Mouse (Mus musculus) hindbrain, embryonic 16.5 days (tissue): ENCODE measurements around the gene Platr17. TPM values are rescaled to one million over a fixed set of nuclear protein-coding genes. Genes with fewer than 3 reads are reported as not detected.
"Not testable (repeated sequence)": the region's sequence is repeated elsewhere in the genome, so short reads cannot be mapped to it uniquely, and the experiment has no call there.

Experiments
- ATAC-seq: fragments of 200-750 bp; cut with Nextera tagmentation; 2 replicates; pipeline ENCODE4 v1.8.0; 2017; ENCODE audit warnings: moderate TSS enrichment, moderate library complexity
- H3K27ac ChIP-seq: fragments of 300-500 bp; sonication (generic); 2 replicates; pipeline ENCODE4 v1.5.1; 2014; ENCODE audit warnings: low read depth, mild to moderate bottlenecking, control low read depth, low read length, moderate library complexity
- H3K27me3 ChIP-seq: fragments of 300-500 bp; sonication (generic); replicated peaks from 2 replicates; pipeline ENCODE4 v1.6.1; 2014; ENCODE audit warnings: low read length; ENCODE audit not compliant: control insufficient read depth, insufficient read depth
- H3K36me3 ChIP-seq: fragments of 300-500 bp; sonication (generic); 2 replicates; pipeline ENCODE4 v1.6.1; 2014; ENCODE audit warnings: mild to moderate bottlenecking, low read length, moderate library complexity, mixed read lengths; ENCODE audit not compliant: control insufficient read depth, insufficient read depth
- H3K4me1 ChIP-seq: fragments of 300-500 bp; sonication (generic); 2 replicates; pipeline ENCODE4 v1.6.1; 2014; ENCODE audit warnings: low read depth, low read length; ENCODE audit not compliant: control insufficient read depth, insufficient read depth
- H3K4me2 ChIP-seq: fragments of 300-500 bp; sonication (generic); 2 replicates; pipeline ENCODE4 v1.6.1; 2014; ENCODE audit warnings: mild to moderate bottlenecking, low read length, control low read depth, moderate library complexity
- H3K4me3 ChIP-seq: fragments of 300-500 bp; sonication (generic); 2 replicates; pipeline ENCODE4 v1.5.1; 2014; ENCODE audit warnings: mild to moderate bottlenecking, low read length, control low read depth, moderate library complexity
- H3K9ac ChIP-seq: fragments of 300-500 bp; sonication (generic); 2 replicates; pipeline ENCODE4 v1.6.1; 2014; ENCODE audit warnings: low read depth, mild to moderate bottlenecking, control low read depth, low read length, moderate library complexity
- H3K9me3 ChIP-seq: fragments of 300-500 bp; sonication (generic); 2 replicates; pipeline ENCODE4 v1.6.1; 2014; ENCODE audit warnings: mild to moderate bottlenecking, low read length, moderate library complexity; ENCODE audit not compliant: control insufficient read depth
- WGBS: fragments of 180-500 bp; shearing (Covaris S2); extraction: QIAGEN DNeasy Blood & Tissue Kit; methylation state at CpG from one replicate; pipeline ENCODE4 v1.1.7; 2014; 5-methylcytosine and 5-hydroxymethylcytosine counted together
- polyA plus RNA-seq: library from polyadenylated mRNA; unstranded; fragments of >200 nt; fragmentation: Nextera tagmentation; extraction: Ambion mirVana; gene quantifications from 2 replicates; pipeline ENCODE4 v1.2.1, GENCODE M21; 2015

Gene Platr17
- polyA plus RNA-seq, 1 experiment from 2014 or later: 0.46 TPM

DNA sequence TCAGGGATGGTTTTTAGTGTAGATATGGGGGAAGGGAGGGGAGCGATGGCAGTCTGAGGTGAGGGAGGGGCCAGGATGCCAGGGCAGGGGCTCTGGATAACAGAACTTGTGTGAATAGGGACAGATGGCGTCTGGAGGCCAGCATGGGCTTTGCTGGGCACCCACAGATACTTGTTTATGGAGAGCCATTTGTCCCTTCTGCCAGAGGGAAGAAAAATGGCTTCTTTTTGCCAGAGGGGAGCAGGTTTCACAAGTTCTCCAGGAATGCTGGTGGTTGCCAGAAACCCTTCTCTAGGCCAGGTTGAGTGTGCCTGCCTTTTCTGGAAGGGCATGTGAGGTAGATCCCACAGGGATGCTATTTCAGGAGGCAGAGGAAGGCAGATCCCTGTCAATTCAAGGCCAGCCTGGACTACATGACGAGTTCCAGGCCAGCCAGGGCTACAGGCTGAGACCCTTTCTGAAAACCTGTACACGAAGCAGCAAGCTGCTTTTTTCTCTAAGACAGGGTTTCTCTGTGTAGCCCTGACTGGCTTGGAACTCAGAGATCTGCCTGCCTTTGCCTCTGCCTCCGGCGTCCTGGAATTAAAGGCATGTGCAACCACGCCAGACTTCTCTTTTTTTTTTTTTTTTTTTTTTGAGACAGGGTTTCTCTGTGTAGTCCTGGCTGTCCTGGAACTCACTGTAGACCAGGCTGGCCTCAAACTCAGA, 4.5 kb upstream of the Platr17 start:
- no peak for ATAC-seq
- Histone ChIP-seq H3K27ac (no peak overlapping the region), H3K4me3 (no peak overlapping the region), H3K4me1 (no peaks in the 10 kb centered on the region), H3K4me2 (no peak overlapping the region), H3K9ac (no peak overlapping the region), H3K36me3 (no peaks in the 10 kb centered on the region), H3K9me3 (no peaks in the 10 kb centered on the region), H3K27me3 (no peaks in the 10 kb centered on the region)
- 76% methylated on average over 7 of the region's 7 CpGs for WGBS

DNA sequence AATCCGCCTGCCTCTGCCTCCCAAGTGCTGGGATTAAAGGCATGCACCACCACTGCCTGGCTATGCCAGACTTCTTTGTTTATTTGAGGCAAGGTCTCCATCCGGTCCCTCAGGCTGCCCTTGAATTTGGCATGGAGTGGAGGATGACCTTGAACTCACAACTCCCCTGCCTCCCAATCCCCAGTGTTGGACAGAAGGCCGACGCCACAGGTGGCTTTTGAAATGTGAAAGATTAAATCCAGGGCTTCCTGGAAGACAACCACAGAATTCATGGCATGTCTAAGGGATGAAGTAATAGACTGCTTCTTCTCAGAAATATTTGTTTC, 4.0 kb upstream of the Platr17 start:
- H3K27ac ChIP-seq: no peak overlapping the region
- H3K4me2 ChIP-seq: no peak overlapping the region
- H3K9me3 ChIP-seq: no peaks in the 10 kb centered on the region
- no peaks in the 10 kb centered on the region for H3K27me3 ChIP-seq
- no peaks in the 10 kb centered on the region for H3K4me1 ChIP-seq
- H3K36me3 ChIP-seq: no peaks in the 10 kb centered on the region
- H3K4me3 ChIP-seq: no peak overlapping the region
- H3K9ac ChIP-seq: no peak overlapping the region
- WGBS: 84% methylated on average over 4 of the region's 4 CpGs
- no peak for ATAC-seq

DNA sequence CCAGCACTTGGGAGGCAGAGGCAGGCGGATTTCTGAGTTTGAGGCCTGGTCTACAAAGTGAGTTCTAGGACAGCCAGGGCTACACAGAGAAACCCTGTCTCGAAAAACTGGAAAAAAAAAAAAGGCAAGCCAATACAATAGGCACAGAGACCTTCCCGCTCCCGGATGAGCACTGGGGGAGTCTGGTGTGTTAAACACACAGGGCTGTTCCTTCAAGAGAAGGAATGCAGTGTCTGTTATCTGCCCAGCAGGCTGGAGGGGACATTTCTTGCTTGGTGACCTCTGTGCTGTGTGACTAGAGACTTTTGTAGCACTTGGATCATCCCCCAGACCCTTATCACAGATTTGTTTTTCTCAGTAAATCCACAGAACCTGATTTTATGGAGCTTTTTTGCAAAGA, 3.3 kb upstream of the Platr17 start:
- H3K9ac ChIP-seq: no peak overlapping the region
- 61% methylated on average over 4 of the region's 4 CpGs for WGBS
- H3K4me2 ChIP-seq: no peak overlapping the region
- no peaks in the 10 kb centered on the region for H3K27me3 ChIP-seq
- ATAC-seq: no peak
- no peaks in the 10 kb centered on the region for H3K36me3 ChIP-seq
- H3K4me1 ChIP-seq: no peaks in the 10 kb centered on the region
- no peak overlapping the region for H3K27ac ChIP-seq
- H3K9me3 ChIP-seq: no peaks in the 10 kb centered on the region
- H3K4me3 ChIP-seq: no peak overlapping the region

DNA sequence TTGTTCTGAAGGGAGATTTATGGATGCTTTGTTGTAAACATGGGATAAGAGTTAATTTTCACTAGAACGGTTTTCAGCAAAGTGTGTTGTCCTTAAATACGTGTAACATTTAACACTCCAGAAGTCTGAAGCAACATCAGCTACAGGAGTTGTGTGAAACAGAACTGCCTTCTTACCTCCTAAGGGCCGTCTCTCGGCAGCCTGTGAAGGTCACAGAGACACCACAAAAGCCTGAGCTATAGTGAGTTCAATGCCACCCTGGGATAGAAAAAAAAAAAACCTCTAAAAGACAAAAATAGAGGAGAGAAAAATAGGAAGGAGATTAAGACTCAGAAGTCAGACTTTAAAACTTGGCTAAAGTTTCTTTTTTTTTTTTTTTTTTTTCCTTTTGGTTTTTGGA, 2.9 kb upstream of the Platr17 start:
- Histone ChIP-seq H3K36me3 (no peaks in the 10 kb centered on the region), H3K4me2 (no peak overlapping the region), H3K27ac (no peak overlapping the region), H3K9ac (no peak overlapping the region), H3K27me3 (no peaks in the 10 kb centered on the region), H3K9me3 (no peaks in the 10 kb centered on the region), H3K4me3 (no peak overlapping the region), H3K4me1 (no peaks in the 10 kb centered on the region)
- no peak for ATAC-seq
- WGBS: 70% methylated on average over 4 of the region's 4 CpGs

DNA sequence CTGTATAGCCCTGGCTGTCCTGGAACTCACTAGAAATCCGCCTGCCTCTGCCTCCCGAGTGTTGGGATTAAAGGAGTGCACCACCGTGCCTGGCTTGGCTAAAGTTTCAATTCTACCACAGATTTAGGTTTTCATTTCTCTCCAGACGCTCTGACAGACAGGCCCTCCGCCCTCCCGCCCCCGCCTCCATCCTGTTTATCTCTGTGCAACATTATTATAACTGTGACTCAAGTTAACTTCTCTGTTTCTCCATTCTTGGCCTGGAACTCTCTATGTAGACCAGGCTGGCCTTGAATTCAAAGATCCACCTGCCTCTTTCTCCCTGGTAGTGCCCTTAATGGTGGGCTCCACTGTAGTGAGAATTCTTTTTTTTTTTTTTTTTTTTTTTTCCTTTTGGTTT, 2.4 kb upstream of the Platr17 start:
- no peaks in the 10 kb centered on the region for H3K27me3 ChIP-seq
- H3K4me3 ChIP-seq: no peak overlapping the region
- no peak for ATAC-seq
- no peaks in the 10 kb centered on the region for H3K36me3 ChIP-seq
- no peak overlapping the region for H3K27ac ChIP-seq
- WGBS: 85% methylated on average over 7 of the region's 7 CpGs
- no peaks in the 10 kb centered on the region for H3K9me3 ChIP-seq
- no peaks in the 10 kb centered on the region for H3K4me1 ChIP-seq
- H3K4me2 ChIP-seq: no peak overlapping the region
- H3K9ac ChIP-seq: no peak overlapping the region

DNA sequence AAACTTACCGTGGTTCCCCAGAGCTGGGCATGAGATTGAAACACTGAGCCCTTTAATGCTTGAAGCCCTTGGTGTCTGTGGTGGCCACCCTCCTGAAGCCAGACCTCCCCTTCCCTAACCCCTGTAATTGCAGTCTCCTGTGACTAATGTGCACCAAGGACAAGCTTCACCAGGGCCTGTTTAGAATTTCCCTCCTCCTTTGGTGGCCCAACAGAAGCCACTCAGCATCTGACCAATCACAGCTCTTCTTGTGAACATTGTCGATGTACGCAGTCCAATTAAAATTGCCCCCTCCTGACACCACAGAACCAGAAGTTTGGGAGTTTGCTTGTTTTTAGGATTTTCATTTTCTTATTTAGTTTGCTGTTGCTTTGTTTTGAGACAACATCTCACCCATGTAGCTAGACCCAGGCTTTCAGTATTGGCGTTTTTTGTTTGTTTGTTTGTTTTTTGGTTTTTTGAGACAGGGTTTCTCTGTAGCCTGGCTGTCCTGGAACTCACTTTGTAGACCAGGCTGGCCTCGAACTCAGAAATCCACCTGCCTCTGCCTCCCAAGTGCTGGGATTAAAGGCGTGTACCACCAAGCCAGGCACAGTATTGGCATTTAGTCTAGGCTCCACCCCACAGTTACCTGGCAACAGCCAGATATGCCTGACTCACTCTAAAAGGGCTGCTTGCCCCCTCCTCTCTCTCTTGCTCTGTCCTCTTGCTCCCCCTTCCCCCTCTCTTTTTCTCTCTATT, 854 bp upstream of the Platr17 start:
- not testable (repeated sequence) for H3K9me3 ChIP-seq, H3K4me1 ChIP-seq, ATAC-seq, H3K36me3 ChIP-seq, H3K27ac ChIP-seq, H3K9ac ChIP-seq, H3K27me3 ChIP-seq, H3K4me3 ChIP-seq, H3K4me2 ChIP-seq
- WGBS: 76% methylated on average over 6 of the region's 6 CpGs

DNA sequence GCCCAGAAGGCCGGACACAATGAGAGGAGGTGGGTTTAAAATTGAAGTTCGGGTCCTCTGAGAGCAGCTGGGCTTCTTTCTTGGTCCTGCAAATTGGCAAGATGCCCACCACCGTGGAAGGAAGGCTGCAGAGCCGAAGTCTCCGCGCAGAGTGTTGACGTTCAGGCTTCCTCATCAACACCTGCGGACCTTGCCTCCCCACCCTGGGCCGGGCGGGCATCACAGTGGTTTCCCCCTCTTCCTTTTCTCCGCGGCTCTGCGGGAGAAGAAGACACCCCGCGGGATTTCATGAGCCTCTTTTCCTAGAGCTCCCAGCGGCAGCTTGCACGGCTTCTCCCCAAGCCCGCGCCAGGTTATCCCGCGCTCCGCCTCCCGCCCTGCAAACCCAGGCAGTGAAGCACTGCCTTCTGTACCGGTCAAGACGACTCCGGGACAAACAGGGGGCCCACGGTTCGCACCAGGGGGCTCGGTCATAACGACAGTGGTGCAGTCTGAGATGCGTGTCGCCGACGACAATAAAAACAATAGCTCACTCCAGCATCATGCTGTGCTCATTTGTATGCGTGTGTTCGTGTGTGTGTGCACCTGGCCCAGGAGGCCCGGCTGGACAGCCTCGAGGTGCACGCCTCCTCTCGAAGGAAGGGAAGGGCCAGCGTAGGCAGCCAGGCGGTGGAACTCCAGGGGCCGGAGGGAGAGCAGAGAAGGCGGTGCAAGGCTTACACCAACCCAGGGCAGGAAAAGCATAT, 3.6 kb downstream of the Platr17 start:
- Histone ChIP-seq H3K4me1 (peaks cover 14% of the 10 kb centered on the region), H3K27ac (peak overlapping the region; percentile 85), H3K9me3 (no peaks in the 10 kb centered on the region), H3K36me3 (peaks cover 12% of the 10 kb centered on the region), H3K4me3 (peak overlapping the region; percentile 91), H3K4me2 (peak overlapping the region; percentile 78), H3K9ac (peak overlapping the region; percentile 81), H3K27me3 (no peaks in the 10 kb centered on the region)
- under 1% methylated on average over 44 of the region's 44 CpGs for WGBS
- peak; percentile 63 for ATAC-seq

DNA sequence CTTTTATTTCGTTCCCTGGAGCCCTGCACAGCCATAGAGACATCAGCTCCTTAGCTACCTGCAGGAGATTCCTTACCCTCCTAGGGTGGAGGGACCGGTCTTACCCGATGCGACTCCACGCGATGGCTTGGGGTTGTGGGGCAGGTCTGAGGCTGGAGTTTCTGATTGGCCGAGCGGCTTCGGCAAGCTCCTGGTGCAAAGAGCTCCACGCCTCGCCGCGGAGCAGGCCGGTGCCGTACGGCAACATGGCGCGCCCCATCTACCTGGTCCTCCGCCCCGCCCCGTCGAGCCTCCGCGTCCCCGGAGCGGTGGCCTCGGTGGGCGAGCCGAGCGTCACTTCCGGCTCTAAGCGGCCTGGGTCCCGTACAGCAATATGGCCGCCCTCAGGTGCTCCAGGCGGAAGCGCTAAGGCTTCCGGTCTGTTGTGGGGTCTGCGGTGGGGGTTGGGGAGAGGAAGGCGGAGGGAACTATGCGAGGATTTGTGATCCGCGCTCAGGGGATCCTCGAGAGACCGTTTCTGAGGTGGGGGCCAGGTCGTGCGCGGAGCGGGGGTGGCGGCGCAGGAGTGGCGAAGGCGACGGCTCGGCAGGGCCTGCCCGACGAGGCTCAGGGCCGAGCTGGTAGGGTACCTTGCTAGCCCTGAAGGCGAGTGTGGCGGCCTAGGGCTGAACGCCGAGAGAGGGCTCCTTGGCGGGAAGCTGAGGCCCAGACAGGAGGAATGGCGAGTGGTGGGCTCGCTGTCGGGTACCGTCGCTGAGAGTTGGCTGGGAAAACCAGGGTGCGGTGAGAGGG, 4.3 kb downstream of the Platr17 start, which contains the start of gene Daxx:
Daxx (plus strand) TSS at position 338 of the 792 bp plus-strand sequence.
- Histone ChIP-seq H3K27ac (peak within 1 kb of the TSS; percentile 88), H3K4me3 (peak within 1 kb of the TSS; percentile 91), H3K9ac (peak within 1 kb of the TSS; percentile 91), H3K4me1 (peaks cover 14% of the 10 kb centered on the region), H3K36me3 (peaks cover 19% of the 10 kb centered on the region), H3K4me2 (peak within 1 kb of the TSS; percentile 91), H3K9me3 (no peaks in the 10 kb centered on the region), H3K27me3 (no peaks in the 10 kb centered on the region)
- peak; percentile 97 for ATAC-seq
- under 1% methylated on average over 65 of the region's 68 CpGs for WGBS
